Mouse (Mus musculus) urinary bladder, postnatal 10 days (tissue): ENCODE results near the gene Foxf2.

ENCODE experiments used
- DNase-seq: peaks from one replicate; pipeline ENCODE4 v3.0.0; 2022; ENCODE audit warnings: low spot score

Gene Foxf2

GRCm38 (mm10) chr13:31625333-31626101 lies at the start of gene Foxf2:
Gene Foxf2, plus strand, starts transcription at chr13:31625816.
- DNase-seq: no peak

DNA sequence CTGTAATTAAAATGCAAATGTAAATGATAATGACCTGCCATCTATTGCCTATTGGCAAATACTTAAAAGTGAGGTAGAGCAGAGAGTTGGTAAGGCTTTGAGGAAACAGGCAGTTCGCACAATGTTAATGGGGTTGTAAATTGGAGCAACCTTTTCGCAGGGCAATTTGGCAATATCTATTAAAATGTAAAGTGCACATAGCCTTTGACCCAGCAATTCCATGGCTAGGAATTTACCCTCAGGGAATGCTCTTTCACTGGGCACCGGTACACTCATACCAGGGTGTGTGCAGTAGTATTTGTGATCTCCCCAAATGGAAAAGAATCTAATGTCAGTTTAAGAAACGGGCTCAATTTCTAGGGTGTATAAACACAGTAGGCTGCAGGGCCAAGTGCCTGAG lies 48.9 kb upstream of the Foxf2 start:
- DNase-seq: no peak

DNA sequence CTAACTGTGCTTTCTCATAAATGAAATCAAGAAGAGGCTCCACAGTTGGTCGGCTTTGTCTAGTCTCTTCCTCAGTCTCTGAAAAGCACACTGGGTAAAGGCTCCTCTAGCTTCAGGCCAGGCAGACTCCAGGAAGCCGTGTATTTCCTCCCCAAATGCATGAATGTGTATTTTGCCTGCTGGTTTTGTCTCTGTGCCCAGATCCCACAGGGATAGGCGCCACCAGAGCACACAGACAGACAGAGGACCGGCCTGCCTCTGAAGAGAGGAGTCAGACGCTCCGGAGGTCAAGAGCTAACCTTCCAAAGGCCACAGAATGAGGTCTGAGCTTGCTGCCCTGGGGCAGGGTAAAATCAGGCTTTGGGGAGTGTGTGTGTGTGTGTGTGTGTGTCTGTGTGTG lies 48.0 kb upstream of the Foxf2 start:
- DNase-seq: no peak

DNA sequence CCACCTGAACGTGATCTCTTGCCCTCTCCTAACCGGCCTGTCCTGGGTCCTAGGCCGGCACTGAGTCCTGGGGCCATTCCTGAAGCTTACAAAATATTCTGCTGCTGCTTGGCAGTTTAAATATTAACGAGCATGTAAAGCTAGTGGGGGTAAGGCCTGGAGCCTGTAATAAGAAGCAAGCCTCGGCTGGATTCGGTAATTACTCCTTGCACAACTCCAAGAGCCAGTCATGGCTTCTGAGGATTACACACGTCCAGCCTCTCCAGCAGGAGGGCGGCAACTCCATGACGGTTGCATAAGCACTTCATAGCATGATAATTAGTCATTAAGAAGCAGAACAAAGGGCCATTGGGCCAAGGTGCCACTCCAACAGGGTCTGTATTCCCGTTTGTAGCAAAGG lies 47.2 kb upstream of the Foxf2 start:
- DNase-seq: no peak

DNA sequence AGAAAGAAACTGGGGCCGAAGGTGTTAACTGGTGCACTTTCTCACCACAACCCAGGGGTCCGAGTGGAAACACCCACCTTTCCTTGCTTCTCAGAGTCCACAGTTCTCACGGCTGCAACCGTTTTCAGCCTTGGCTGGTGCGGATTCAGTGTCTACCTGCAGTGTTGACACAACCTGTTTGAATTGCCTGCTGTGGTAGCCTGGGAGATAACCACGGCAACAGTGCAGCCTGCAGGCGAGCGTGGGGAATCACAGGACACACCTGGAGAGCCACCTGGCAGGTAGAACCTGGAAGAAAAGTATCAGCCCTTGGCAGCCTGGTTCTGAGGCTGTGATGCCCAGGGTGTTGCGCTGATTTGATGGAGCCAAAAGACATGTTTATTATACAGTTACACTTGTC lies 45.8 kb upstream of the Foxf2 start:
- DNase-seq: no peak

DNA sequence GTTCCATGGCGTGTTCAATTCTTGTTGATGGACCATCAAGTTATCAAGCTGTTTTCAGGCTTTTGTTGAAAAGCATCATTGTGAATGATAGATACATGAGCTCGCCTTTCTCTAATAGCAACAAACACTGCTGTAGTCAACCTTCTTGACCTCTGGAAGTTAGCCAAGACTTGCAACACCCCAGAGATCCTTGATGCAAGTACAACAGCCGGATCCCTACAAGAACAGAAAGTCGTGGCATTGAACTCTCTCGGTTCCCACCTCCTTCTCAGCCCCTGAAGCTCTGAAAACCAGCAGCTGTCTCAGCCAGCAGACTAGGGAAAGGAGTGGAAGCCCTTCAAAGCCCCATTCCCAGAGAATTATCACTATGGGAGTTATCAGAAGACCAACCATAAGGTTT lies 38.3 kb upstream of the Foxf2 start:
- no peak for DNase-seq

DNA sequence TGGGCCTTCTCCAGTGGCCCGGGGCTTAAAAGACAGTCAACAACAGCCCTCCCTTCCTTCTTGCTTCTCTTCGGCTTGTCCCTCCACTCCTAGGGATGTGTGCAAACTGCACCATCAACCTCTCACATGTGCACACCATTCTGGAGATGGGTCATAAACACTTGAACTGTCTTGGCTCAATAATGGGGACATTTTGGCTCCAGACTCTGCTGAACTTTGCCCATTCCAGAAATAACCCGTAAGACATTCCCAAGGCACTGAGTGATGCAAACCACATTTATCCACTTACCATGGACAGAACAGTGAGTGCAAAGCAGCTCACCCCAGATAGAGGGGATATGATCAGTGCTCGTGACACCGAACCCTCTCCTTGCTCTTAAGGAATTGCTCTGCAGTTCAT lies 26.0 kb upstream of the Foxf2 start:
- DNase-seq: no peak

DNA sequence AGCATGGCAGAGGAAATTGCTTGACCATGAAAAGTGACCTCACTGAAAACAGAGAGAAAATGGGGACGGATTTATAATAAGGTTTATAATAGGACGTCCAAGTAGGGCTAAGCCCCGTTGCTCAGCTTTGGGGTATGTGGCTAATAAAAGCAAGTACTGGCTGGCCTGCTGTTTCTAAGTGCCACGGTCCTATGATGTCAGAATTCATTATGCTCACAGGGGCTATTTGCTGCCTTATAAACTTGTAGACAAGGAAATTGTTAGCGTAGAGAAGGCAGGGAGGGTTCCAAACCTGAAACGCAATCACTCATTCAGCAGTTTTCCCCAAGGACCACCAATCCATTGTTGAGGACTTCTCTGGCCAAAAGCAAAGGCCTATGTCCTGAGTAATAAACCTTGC lies 21.7 kb upstream of the Foxf2 start:
- DNase-seq: no peak

- DNase-seq: no peak
Measured at GRCm38 (mm10) chr13:31614724-31615465, 10.7 kb upstream of the Foxf2 start.

GRCm38 (mm10) chr13:31615561-31616165 lies 10.0 kb upstream of the Foxf2 start:
- no peak for DNase-seq

DNA sequence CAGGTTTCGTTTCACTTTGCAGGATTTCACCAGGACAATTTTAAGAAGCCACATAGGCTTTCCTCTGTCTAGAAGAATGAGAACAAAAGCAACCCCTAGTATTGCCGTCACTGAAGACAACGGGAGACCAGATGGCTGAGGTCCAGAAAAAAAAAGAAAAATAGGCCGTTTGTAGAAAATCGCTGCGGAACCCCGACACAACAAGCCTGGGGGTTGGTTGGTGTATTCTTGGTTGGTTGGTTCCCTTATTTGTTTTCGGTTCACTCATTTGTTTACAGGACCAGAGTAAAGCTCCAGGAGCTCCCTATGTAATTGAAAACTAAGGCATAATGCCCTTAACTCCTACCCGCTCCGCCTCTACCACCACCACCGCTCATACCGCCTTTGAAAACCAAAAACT lies 7.6 kb upstream of the Foxf2 start:
- no peak for DNase-seq

DNA sequence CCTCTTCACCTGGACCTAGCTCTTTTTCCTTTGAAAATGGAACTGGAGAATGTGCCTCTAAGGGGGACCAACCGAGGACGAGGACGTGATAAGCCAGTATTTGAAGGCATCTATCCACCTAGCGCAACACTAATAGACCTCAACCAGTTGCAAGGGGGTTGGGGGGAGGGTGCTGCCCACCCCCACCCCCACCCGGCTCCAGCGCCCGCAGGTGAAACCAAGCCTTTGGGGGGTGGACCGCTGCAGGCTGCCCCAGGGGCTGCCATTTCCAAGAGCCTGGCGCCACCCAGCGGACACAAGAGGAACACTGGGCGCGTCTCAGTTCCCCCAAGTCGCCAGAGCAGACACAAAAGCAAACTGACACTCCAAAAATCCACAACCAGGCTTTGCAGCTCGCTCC lies 7.2 kb upstream of the Foxf2 start:
- DNase-seq: no peak

DNA sequence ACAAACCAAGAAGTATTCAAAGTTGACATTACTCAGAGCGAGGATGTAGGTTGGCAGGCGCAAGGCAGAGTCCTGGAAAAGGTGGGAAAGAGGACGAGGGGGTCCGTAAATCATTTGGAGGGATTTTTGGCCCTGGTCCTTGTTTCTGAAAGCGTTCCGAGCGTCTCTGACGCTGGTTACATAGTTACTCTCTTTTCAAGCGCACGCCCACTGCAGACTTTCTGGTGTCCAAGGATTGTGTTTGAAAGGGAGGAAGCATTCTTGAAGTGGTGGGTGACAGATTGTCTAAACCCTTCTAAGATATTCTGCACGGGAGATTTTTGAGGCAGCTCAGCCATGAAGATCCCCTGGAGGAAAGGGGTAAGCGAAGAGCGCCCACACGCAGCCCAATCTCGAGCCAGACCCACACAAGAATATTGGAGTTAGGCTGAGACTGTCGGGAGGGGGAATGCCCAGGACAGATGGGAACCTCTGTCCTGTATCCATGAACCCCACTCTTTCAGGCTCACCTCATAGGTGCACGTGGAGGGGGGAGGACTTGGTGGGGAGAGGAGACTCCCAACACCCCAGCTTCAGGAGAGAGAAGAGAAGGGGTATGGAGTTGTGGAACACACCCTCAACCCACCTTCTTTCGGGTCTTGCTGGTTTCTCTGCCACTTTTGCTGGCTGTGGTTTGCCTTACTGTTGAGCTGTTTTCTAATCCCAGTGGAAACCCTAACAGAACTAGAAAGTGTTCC lies 6.5 kb upstream of the Foxf2 start:
- DNase-seq: no peak

- DNase-seq: no peak
Measured at GRCm38 (mm10) chr13:31619826-31620498, 5.7 kb upstream of the Foxf2 start.

- no peak for DNase-seq
Measured at GRCm38 (mm10) chr13:31620499-31620847, 5.1 kb upstream of the Foxf2 start.

DNA sequence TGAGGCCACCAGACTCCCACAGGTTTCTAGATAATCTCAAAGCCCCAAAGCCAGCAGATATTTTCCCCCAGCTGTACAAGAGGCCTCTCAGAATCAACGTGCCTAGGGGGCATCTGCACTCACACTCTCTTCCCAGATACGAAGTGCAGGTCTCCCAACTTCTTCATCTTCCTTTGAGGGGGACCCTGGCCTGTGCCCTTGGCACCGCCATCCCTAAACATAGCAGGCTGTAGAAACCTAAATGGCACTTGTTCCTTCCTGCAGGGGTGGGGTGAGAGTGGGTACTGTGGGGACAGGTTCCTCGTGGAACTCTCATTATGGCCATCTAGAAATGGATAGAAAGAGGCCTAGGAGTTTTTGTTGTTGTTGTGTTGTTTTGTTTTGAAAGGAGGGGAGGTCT lies 4.7 kb upstream of the Foxf2 start:
- no peak for DNase-seq

- DNase-seq: no peak
Measured at GRCm38 (mm10) chr13:31621741-31622140, 3.9 kb upstream of the Foxf2 start.

DNA sequence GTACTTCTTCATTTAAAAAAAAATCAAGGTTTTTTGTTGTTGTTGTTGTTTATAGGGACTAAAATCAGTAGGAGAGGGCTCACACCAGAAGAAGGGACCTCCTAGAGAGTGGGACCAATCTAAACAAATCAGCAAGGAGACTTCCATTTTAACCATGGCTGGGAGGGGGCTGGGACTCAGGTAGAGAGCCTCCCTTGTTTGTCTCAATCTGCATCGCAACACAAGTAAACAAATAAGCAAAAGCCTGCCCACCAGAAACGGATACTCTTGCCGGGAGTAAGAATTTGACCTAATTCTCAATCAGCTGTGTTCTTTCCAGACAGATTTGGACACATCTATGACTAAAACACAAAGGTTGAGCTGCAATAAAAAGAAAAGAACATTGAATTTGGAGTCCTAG lies 3.2 kb upstream of the Foxf2 start:
- no peak for DNase-seq

GRCm38 (mm10) chr13:31623291-31623690 lies 2.3 kb upstream of the Foxf2 start:
- DNase-seq: no peak

DNA sequence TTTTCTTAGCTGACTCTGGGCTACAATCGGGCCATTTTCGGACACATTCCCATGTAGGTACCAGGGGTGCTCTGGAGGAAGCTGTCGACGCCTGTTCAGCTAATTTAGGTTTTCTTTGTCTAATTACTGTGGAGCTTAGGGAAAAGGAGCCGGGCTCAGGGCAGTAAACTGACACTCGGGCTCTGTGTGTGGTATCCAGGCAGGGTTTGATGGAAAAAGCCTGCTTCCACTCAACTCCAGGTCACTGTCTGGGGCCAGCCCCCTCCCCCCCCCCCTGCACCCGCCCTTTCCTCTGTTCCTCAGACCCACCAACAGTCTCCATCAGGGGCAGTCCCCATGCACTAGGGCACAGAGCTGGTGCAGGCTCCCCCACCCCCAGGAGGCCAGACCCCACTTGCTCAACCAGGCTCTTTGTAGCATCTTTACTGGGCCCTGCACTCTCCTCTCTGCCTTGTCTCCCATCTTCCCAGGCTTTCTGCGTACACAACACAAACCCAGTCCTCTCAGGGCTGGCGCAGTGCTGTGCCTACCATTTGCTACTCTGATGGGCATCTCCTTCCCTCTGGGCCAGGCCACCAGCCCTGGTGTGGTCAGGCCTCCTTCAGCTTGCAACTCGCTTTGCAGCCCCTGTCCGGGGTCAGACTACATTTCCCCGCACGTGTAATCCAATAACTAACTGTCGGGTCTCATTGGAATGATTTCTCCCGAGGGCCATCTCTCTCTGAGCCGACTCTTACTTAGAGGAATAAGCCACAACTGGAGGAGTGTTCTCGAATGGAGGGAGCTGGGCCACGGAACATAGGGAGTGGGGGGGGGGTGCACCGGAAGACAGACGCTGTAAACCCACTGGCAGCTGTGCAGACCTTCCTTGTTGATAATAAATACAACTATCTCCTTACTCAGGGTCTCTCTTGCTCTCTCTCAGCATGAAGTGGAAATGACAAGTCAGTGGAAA lies 1.4 kb upstream of the Foxf2 start:
- no peak for DNase-seq

DNA sequence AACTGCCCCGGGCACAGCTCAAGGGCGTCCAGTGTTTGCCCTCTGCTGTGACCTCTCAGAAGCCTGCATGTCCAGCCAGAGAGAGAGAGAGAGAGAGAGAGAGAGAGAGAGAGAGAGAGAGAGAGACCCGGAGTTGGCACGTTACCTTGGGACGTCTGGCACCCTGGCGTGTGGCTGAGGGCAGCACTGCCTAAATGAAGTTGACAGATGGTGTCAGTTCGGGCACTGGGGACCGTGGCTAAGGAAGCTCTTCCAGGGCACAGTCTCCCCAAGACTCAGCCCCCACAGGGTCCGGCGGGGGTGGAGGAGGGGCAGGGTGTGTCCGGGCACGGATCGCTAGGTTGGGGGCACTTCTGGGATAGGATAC lies 667 bp upstream of the Foxf2 start:
- DNase-seq: no peak
